Mouse (Mus musculus): ENCODE measurements around the gene Nova1. TPM values are rescaled to one million over a fixed set of nuclear protein-coding genes. Genes with fewer than 3 reads are reported as not detected.
A peak's percentile ranks its signal among the peaks of the same experiment; 100 is the strongest.

Nova1 gene
- polyA plus RNA-seq (2014; fragmentation: Nextera tagmentation; extraction: Ambion mirVana): 1.7 and 2.2 TPM in 2 replicates

- under 1% methylated on average over 45 of the region's 68 CpGs for WGBS
- ATAC-seq (ENCODE audit: insufficient read depth) (peak; percentile 74), DNase-seq (peak; percentile 76)
- no peak for TF ChIP-seq CTCF (IDR thresholded peaks at IDR 0.05; ENCODE audit: low read depth)
- Histone ChIP-seq H3K9ac (peak within 1 kb of the TSS; percentile 72), H3K4me2 (peak within 1 kb of the TSS; percentile 88), H3K9me3 (ENCODE audit: low read depth, low read length) (no peaks in the 10 kb centered on the region), H3K4me1 (ENCODE audit: insufficient read depth) (0 out of 2 replicates have a peak, but pooled peaks cover 3% of the 10 kb centered on the region), H3K27ac (ENCODE audit: low read depth) (peak within 1 kb of the TSS; percentile 81), H3K36me3 (ENCODE audit: insufficient read depth) (no peaks in the 10 kb centered on the region), H3K4me3 (ENCODE audit: low read depth, low read length) (peak within 1 kb of the TSS; percentile 73), H3K27me3 (ENCODE audit: insufficient read depth, low read length) (peaks cover 2% of the 10 kb centered on the region; the same call in 1 of the 2 replicates)
Observed at GRCm38 (mm10) chr12:46818856-46819347, at the start of gene Nova1. Gene Nova1, minus strand, starts transcription at chr12:46818929.

GRCm38 (mm10) chr12:46819348-46820022 is 756 bp upstream of the Nova1 start:
- H3K36me3 ChIP-seq (ENCODE audit: insufficient read depth): no peaks in the 10 kb centered on the region
- TF ChIP-seq CTCF (IDR thresholded peaks at IDR 0.05; ENCODE audit: low read depth): no peak
- H3K4me3 ChIP-seq (ENCODE audit: low read depth, low read length): peak overlapping the region; percentile 73
- peak; percentile 98 for ATAC-seq (ENCODE audit: insufficient read depth)
- under 1% methylated on average over 52 of the region's 57 CpGs for WGBS
- H3K4me1 ChIP-seq (ENCODE audit: insufficient read depth): 0 out of 2 replicates have a peak, but pooled peaks cover 3% of the 10 kb centered on the region
- DNase-seq: peak; percentile 97
- H3K9me3 ChIP-seq (ENCODE audit: low read depth, low read length): no peaks in the 10 kb centered on the region
- H3K9ac ChIP-seq: peak overlapping the region; percentile 72
- H3K27ac ChIP-seq (ENCODE audit: low read depth): peak overlapping the region; percentile 81
- H3K27me3 ChIP-seq (ENCODE audit: insufficient read depth, low read length): peaks cover 2% of the 10 kb centered on the region; the same call in 1 of the 2 replicates
- peak overlapping the region; percentile 88 for H3K4me2 ChIP-seq

- Histone ChIP-seq H3K4me1 (ENCODE audit: insufficient read depth) (0 out of 2 replicates have a peak, but pooled peaks cover 3% of the 10 kb centered on the region), H3K27me3 (ENCODE audit: insufficient read depth, low read length) (peaks cover 2% of the 10 kb centered on the region; the same call in 1 of the 2 replicates), H3K9ac (peak overlapping the region; percentile 72), H3K27ac (ENCODE audit: low read depth) (peak overlapping the region; percentile 81; the same call in 1 of the 2 replicates), H3K4me3 (ENCODE audit: low read depth, low read length) (peak overlapping the region; percentile 73), H3K9me3 (ENCODE audit: low read depth, low read length) (no peaks in the 10 kb centered on the region), H3K4me2 (peak overlapping the region; percentile 88), H3K36me3 (ENCODE audit: insufficient read depth) (no peaks in the 10 kb centered on the region)
- ATAC-seq (ENCODE audit: insufficient read depth) (peak; percentile 10; the same call in 1 of the 2 replicates), DNase-seq (peak; percentile 70)
- no peak for TF ChIP-seq CTCF (IDR thresholded peaks at IDR 0.05; ENCODE audit: low read depth)
- under 1% methylated on average over 59 of the region's 61 CpGs for WGBS
Observed at GRCm38 (mm10) chr12:46818021-46818855, 491 bp downstream of the Nova1 start.

- ATAC-seq (ENCODE audit: insufficient read depth) (no peak), DNase-seq (peak; percentile 56)
- no peak for TF ChIP-seq CTCF (IDR thresholded peaks at IDR 0.05; ENCODE audit: low read depth)
- Histone ChIP-seq H3K4me2 (peak overlapping the region; percentile 88), H3K27ac (ENCODE audit: low read depth) (no peak overlapping the region), H3K4me1 (ENCODE audit: insufficient read depth) (0 out of 2 replicates have a peak, but pooled peaks cover 3% of the 10 kb centered on the region), H3K4me3 (ENCODE audit: low read depth, low read length) (peak overlapping the region; percentile 73), H3K9ac (no peak overlapping the region), H3K27me3 (ENCODE audit: insufficient read depth, low read length) (peaks cover 2% of the 10 kb centered on the region; the same call in 1 of the 2 replicates), H3K36me3 (ENCODE audit: insufficient read depth) (no peaks in the 10 kb centered on the region), H3K9me3 (ENCODE audit: low read depth, low read length) (no peaks in the 10 kb centered on the region)
- 12% methylated on average over 14 of the region's 14 CpGs for WGBS
Observed at GRCm38 (mm10) chr12:46817211-46817803, 1.4 kb downstream of the Nova1 start.

- 89% methylated on average over 3 of the region's 3 CpGs for WGBS
- Histone ChIP-seq H3K4me1 (ENCODE audit: insufficient read depth) (0 out of 2 replicates have a peak, but pooled peaks cover 3% of the 10 kb centered on the region), H3K9me3 (ENCODE audit: low read depth, low read length) (no peaks in the 10 kb centered on the region), H3K27ac (ENCODE audit: low read depth) (no peak overlapping the region), H3K9ac (no peak overlapping the region), H3K4me2 (no peak overlapping the region), H3K36me3 (ENCODE audit: insufficient read depth) (no peaks in the 10 kb centered on the region), H3K27me3 (ENCODE audit: insufficient read depth, low read length) (peaks cover 2% of the 10 kb centered on the region; the same call in 1 of the 2 replicates), H3K4me3 (ENCODE audit: low read depth, low read length) (no peak overlapping the region)
- ATAC-seq (ENCODE audit: insufficient read depth) (no peak), DNase-seq (no peak)
- TF ChIP-seq CTCF (IDR thresholded peaks at IDR 0.05; ENCODE audit: low read depth): no peak
Observed at GRCm38 (mm10) chr12:46816291-46816690, 2.4 kb downstream of the Nova1 start.

- Histone ChIP-seq H3K9ac (no peak overlapping the region), H3K4me1 (ENCODE audit: insufficient read depth) (0 out of 2 replicates have a peak, but pooled peaks cover 3% of the 10 kb centered on the region), H3K36me3 (ENCODE audit: insufficient read depth) (no peaks in the 10 kb centered on the region), H3K4me2 (no peak overlapping the region), H3K9me3 (ENCODE audit: low read depth, low read length) (no peaks in the 10 kb centered on the region), H3K27me3 (ENCODE audit: insufficient read depth, low read length) (peaks cover 2% of the 10 kb centered on the region; the same call in 1 of the 2 replicates), H3K27ac (ENCODE audit: low read depth) (no peak overlapping the region), H3K4me3 (ENCODE audit: low read depth, low read length) (no peak overlapping the region)
- DNase-seq (no peak), ATAC-seq (ENCODE audit: insufficient read depth) (no peak)
- TF ChIP-seq CTCF (IDR thresholded peaks at IDR 0.05; ENCODE audit: low read depth): no peak
- 71% methylated on average over 5 of the region's 5 CpGs for WGBS
Observed at GRCm38 (mm10) chr12:46815697-46816096, 3.0 kb downstream of the Nova1 start.
